ENCODE assay signal across 34 mouse cellular contexts in genomic region chr9:14728365-14728764, GRCm38 (mm10). TPM values are rescaled to one million over a fixed set of nuclear protein-coding genes. Genes with fewer than 3 reads are reported as not detected.
"Had no signal": no experiment of that assay in that cellular context is flagged by ENCODE, and none has a peak within 500 bp of the region (broad histone marks: within the 10 kb centered on the region; RNA-seq: fewer than 3 reads in every experiment).

No protein-coding gene starts in this region.

- H3K36me3 ChIP-seq: limb, embryonic 10.5 days; limb, embryonic 12.5 days; limb, embryonic 13.5 days; limb, embryonic 15.5 days; liver, embryonic 12.5 days; liver, embryonic 13.5 days; liver, embryonic 15.5 days; lung, embryonic 15.5 days; midbrain, embryonic 10.5 days; midbrain, embryonic 12.5 days; midbrain, embryonic 13.5 days; midbrain, embryonic 15.5 days; neural tube, embryonic 12.5 days had no signal

- H3K4me1 ChIP-seq: liver, embryonic 13.5 days; liver, embryonic 15.5 days; megakaryocyte, embryonic 14.5 days; midbrain, embryonic 12.5 days; midbrain, embryonic 13.5 days; midbrain, embryonic 15.5 days; neural tube, embryonic 12.5 days had no signal

- H3K27ac ChIP-seq: left cerebral cortex, adult 2 months; limb, embryonic 10.5 days; limb, embryonic 12.5 days; limb, embryonic 13.5 days; limb, embryonic 15.5 days; liver, embryonic 12.5 days; liver, embryonic 13.5 days; liver, embryonic 14.5 days; liver, embryonic 15.5 days; lung, embryonic 15.5 days; macrophage; midbrain, embryonic 10.5 days; midbrain, embryonic 12.5 days; midbrain, embryonic 13.5 days; midbrain, embryonic 15.5 days; neural tube, embryonic 12.5 days had no signal

- DNase-seq: layer of hippocampus, postnatal 36 days; left cerebral cortex, postnatal 4 days; liver; liver, embryonic 13.5 days; liver, postnatal 0 days; lung, adult 18-20 months; lung, embryonic 14.5 days; lung, postnatal 14 days; midbrain, embryonic 14.5 days had no signal

- H3K9ac ChIP-seq: limb, embryonic 12.5 days; limb, embryonic 13.5 days; limb, embryonic 15.5 days; liver, embryonic 12.5 days; liver, embryonic 13.5 days; liver, embryonic 14.5 days; liver, embryonic 15.5 days; liver, postnatal 0 days; lung, embryonic 14.5 days; lung, embryonic 15.5 days; midbrain, embryonic 12.5 days; midbrain, embryonic 13.5 days; midbrain, embryonic 15.5 days; neural tube, embryonic 12.5 days had no signal

- H3K4me3 ChIP-seq: left cerebral cortex, adult 2 months; limb, embryonic 10.5 days; limb, embryonic 12.5 days; limb, embryonic 13.5 days; limb, embryonic 15.5 days; liver, embryonic 12.5 days; liver, embryonic 13.5 days; liver, embryonic 15.5 days; lung, embryonic 15.5 days; megakaryocyte, embryonic 14.5 days; midbrain, embryonic 10.5 days; midbrain, embryonic 12.5 days; midbrain, embryonic 13.5 days; midbrain, embryonic 15.5 days; myocyte; neural tube, embryonic 12.5 days had no signal

- H3K9me3 ChIP-seq: limb, embryonic 10.5 days; limb, embryonic 12.5 days; limb, embryonic 13.5 days; limb, embryonic 15.5 days; liver, embryonic 12.5 days; liver, embryonic 13.5 days; liver, embryonic 15.5 days; lung, embryonic 15.5 days; megakaryocyte, embryonic 14.5 days; midbrain, embryonic 10.5 days; midbrain, embryonic 12.5 days; midbrain, embryonic 13.5 days; midbrain, embryonic 15.5 days; neural tube, embryonic 12.5 days had no signal

- ATAC-seq: liver, embryonic 12.5 days; liver, postnatal 0 days; midbrain, embryonic 13.5 days; midbrain, embryonic 15.5 days; midbrain, embryonic 16.5 days had no signal

- H3K4me2 ChIP-seq: limb, embryonic 12.5 days; limb, embryonic 13.5 days; limb, embryonic 15.5 days; liver, embryonic 11.5 days; liver, embryonic 12.5 days; liver, embryonic 13.5 days; liver, embryonic 15.5 days; lung, embryonic 14.5 days; lung, embryonic 15.5 days; midbrain, embryonic 11.5 days; midbrain, embryonic 12.5 days; midbrain, embryonic 13.5 days; midbrain, embryonic 15.5 days; neural tube, embryonic 12.5 days had no signal

- H3K27me3 ChIP-seq: limb, embryonic 13.5 days; limb, embryonic 15.5 days; liver, embryonic 13.5 days; liver, embryonic 15.5 days; lung, embryonic 15.5 days; midbrain, embryonic 15.5 days; neural tube, embryonic 12.5 days had no signal

RNA-seq across cellular contexts. Expression of gene Piwil4, which starts 12.2 kb away (rescaled TPM):
- polyA plus RNA-seq: limb, embryonic 10.5 days; limb, embryonic 12.5 days; limb, embryonic 13.5 days; liver, adult 2 months; lung, embryonic 14.5 days had no signal

RNA-seq across cellular contexts. Expression of gene 1700012B09Rik, which starts 42.5 kb away (rescaled TPM):
- polyA plus RNA-seq: limb, embryonic 10.5 days; limb, embryonic 11.5 days; limb, embryonic 12.5 days; limb, embryonic 14.5 days; limb, embryonic 15.5 days; liver, adult 2 months; liver, embryonic 11.5 days; liver, embryonic 12.5 days; liver, embryonic 13.5 days; liver, embryonic 14.5 days; liver, embryonic 15.5 days; liver, embryonic 16.5 days; liver, postnatal 0 days; lung, embryonic 14.5 days; macrophage; midbrain, embryonic 11.5 days; neural tube, embryonic 11.5 days; neural tube, embryonic 12.5 days had no signal
